Mouse (Mus musculus): Measurements from ENCODE around the gene Tirap.
A peak's percentile ranks its signal among the peaks of the same experiment; 100 is the strongest.

Tirap gene

GRCm38 (mm10) chr9:35145118-35145517 lies 55.0 kb downstream of the Tirap start:
- DNase-seq: no peak

GRCm38 (mm10) chr9:35142221-35142620 lies 57.9 kb downstream of the Tirap start:
- DNase-seq: no peak

GRCm38 (mm10) chr9:35139231-35139744 lies 60.8 kb downstream of the Tirap start:
- no peak for DNase-seq

GRCm38 (mm10) chr9:35138029-35138428 lies 62.1 kb downstream of the Tirap start:
- no peak for DNase-seq

- DNase-seq: peak; percentile 38
Measured at GRCm38 (mm10) chr9:35135575-35135974, 64.5 kb downstream of the Tirap start.
